Mouse (Mus musculus): ENCODE results near the gene Hoxd3. TPM values are rescaled to one million over a fixed set of nuclear protein-coding genes. Genes with fewer than 3 reads are reported as not detected.

The Hoxd3 gene
- polyA plus RNA-seq, 1 experiment from 2014 or later = 0.08 TPM

GRCm38 (mm10) chr2:74713239-74714150, 1.8 kb downstream of the Hoxd3 start:
- Histone ChIP-seq H3K27me3 (ENCODE audit: control insufficient read depth, insufficient read depth, low read length) (peaks cover 95% of the 10 kb centered on the region), H3K4me2 (ENCODE audit: low read depth, low read length, severe bottlenecking) (no peak overlapping the region), H3K9me3 (ENCODE audit: control insufficient read depth, low read length) (no peaks in the 10 kb centered on the region), H3K27ac (ENCODE audit: low read depth, low read length) (no peak overlapping the region), H3K36me3 (ENCODE audit: control insufficient read depth, insufficient read depth, low read length) (no peaks in the 10 kb centered on the region), H3K4me3 (ENCODE audit: low read depth, low read length) (no peak overlapping the region), H3K4me1 (replicated peaks; ENCODE audit: control insufficient read depth, insufficient read depth, low read length) (peaks cover 5% of the 10 kb centered on the region), H3K9ac (ENCODE audit: low read length) (no peak overlapping the region)
- no peak for ATAC-seq (replicated peaks; ENCODE audit: low FRiP score)
- WGBS = 5% methylated on average over 19 of the region's 19 CpGs
- DNase-seq (ENCODE audit: low spot score) = no peak

GRCm38 (mm10) chr2:74714156-74714789, 2.5 kb downstream of the Hoxd3 start:
- Histone ChIP-seq H3K4me1 (replicated peaks; ENCODE audit: control insufficient read depth, insufficient read depth, low read length) (peaks cover 5% of the 10 kb centered on the region), H3K27me3 (ENCODE audit: control insufficient read depth, insufficient read depth, low read length) (peaks cover 95% of the 10 kb centered on the region), H3K4me2 (ENCODE audit: low read depth, low read length, severe bottlenecking) (no peak overlapping the region), H3K9me3 (ENCODE audit: control insufficient read depth, low read length) (no peaks in the 10 kb centered on the region), H3K27ac (ENCODE audit: low read depth, low read length) (no peak overlapping the region), H3K4me3 (ENCODE audit: low read depth, low read length) (no peak overlapping the region), H3K36me3 (ENCODE audit: control insufficient read depth, insufficient read depth, low read length) (no peaks in the 10 kb centered on the region), H3K9ac (ENCODE audit: low read length) (no peak overlapping the region)
- 3% methylated on average over 18 of the region's 18 CpGs for WGBS
- ATAC-seq (replicated peaks; ENCODE audit: low FRiP score) (no peak), DNase-seq (ENCODE audit: low spot score) (no peak)

- no peak overlapping the region for H3K9ac ChIP-seq (ENCODE audit: low read length)
- no peak for ATAC-seq (replicated peaks; ENCODE audit: low FRiP score)
- no peak overlapping the region for H3K27ac ChIP-seq (ENCODE audit: low read depth, low read length)
- no peaks in the 10 kb centered on the region for H3K36me3 ChIP-seq (ENCODE audit: control insufficient read depth, insufficient read depth, low read length)
- H3K27me3 ChIP-seq (ENCODE audit: control insufficient read depth, insufficient read depth, low read length) = peaks cover 95% of the 10 kb centered on the region
- H3K9me3 ChIP-seq (ENCODE audit: control insufficient read depth, low read length) = no peaks in the 10 kb centered on the region
- WGBS = 1% methylated on average over 14 of the region's 14 CpGs
- H3K4me1 ChIP-seq (replicated peaks; ENCODE audit: control insufficient read depth, insufficient read depth, low read length) = peaks cover 5% of the 10 kb centered on the region
- no peak overlapping the region for H3K4me2 ChIP-seq (ENCODE audit: low read depth, low read length, severe bottlenecking)
- no peak overlapping the region for H3K4me3 ChIP-seq (ENCODE audit: low read depth, low read length)
- no peak for DNase-seq (ENCODE audit: low spot score)
Observed at GRCm38 (mm10) chr2:74714881-74715280, 3.2 kb downstream of the Hoxd3 start.

GRCm38 (mm10) chr2:74715504-74716241, 3.9 kb downstream of the Hoxd3 start:
- peaks cover 5% of the 10 kb centered on the region for H3K4me1 ChIP-seq (replicated peaks; ENCODE audit: control insufficient read depth, insufficient read depth, low read length)
- no peak overlapping the region for H3K27ac ChIP-seq (ENCODE audit: low read depth, low read length)
- peak; percentile 93 for DNase-seq (ENCODE audit: low spot score)
- WGBS = 1% methylated on average over 26 of the region's 26 CpGs
- no peak overlapping the region for H3K9ac ChIP-seq (ENCODE audit: low read length)
- ATAC-seq (replicated peaks; ENCODE audit: low FRiP score) = peak; percentile 72
- H3K9me3 ChIP-seq (ENCODE audit: control insufficient read depth, low read length) = no peaks in the 10 kb centered on the region
- H3K27me3 ChIP-seq (ENCODE audit: control insufficient read depth, insufficient read depth, low read length) = peaks cover 95% of the 10 kb centered on the region
- H3K4me3 ChIP-seq (ENCODE audit: low read depth, low read length) = peak overlapping the region; percentile 10; the same call in 1 of the 2 replicates
- peak overlapping the region; percentile 45 for H3K4me2 ChIP-seq (ENCODE audit: low read depth, low read length, severe bottlenecking)
- no peaks in the 10 kb centered on the region for H3K36me3 ChIP-seq (ENCODE audit: control insufficient read depth, insufficient read depth, low read length)

- Histone ChIP-seq H3K27me3 (ENCODE audit: control insufficient read depth, insufficient read depth, low read length) (peaks cover 99% of the 10 kb centered on the region), H3K4me1 (replicated peaks; ENCODE audit: control insufficient read depth, insufficient read depth, low read length) (no peaks in the 10 kb centered on the region), H3K27ac (ENCODE audit: low read depth, low read length) (no peak overlapping the region), H3K9me3 (ENCODE audit: control insufficient read depth, low read length) (no peaks in the 10 kb centered on the region), H3K9ac (ENCODE audit: low read length) (no peak overlapping the region), H3K4me3 (ENCODE audit: low read depth, low read length) (no peak overlapping the region), H3K4me2 (ENCODE audit: low read depth, low read length, severe bottlenecking) (no peak overlapping the region), H3K36me3 (ENCODE audit: control insufficient read depth, insufficient read depth, low read length) (no peaks in the 10 kb centered on the region)
- ATAC-seq (replicated peaks; ENCODE audit: low FRiP score) (no peak), DNase-seq (ENCODE audit: low spot score) (no peak)
- whole genome bisulfite sequencing = 9% methylated on average over 2 of the region's 2 CpGs
Observed at GRCm38 (mm10) chr2:74720384-74720783, 8.7 kb downstream of the Hoxd3 start.

- H3K4me2 ChIP-seq (ENCODE audit: low read depth, low read length, severe bottlenecking) = no peak overlapping the region
- no peak for DNase-seq (ENCODE audit: low spot score)
- H3K27ac ChIP-seq (ENCODE audit: low read depth, low read length) = no peak overlapping the region
- no peak overlapping the region for H3K4me3 ChIP-seq (ENCODE audit: low read depth, low read length)
- no peak overlapping the region for H3K9ac ChIP-seq (ENCODE audit: low read length)
- H3K27me3 ChIP-seq (ENCODE audit: control insufficient read depth, insufficient read depth, low read length) = peaks cover 99% of the 10 kb centered on the region
- H3K9me3 ChIP-seq (ENCODE audit: control insufficient read depth, low read length) = no peaks in the 10 kb centered on the region
- no peaks in the 10 kb centered on the region for H3K36me3 ChIP-seq (ENCODE audit: control insufficient read depth, insufficient read depth, low read length)
- 2% methylated on average over 5 of the region's 5 CpGs for WGBS
- no peaks in the 10 kb centered on the region for H3K4me1 ChIP-seq (replicated peaks; ENCODE audit: control insufficient read depth, insufficient read depth, low read length)
- no peak for ATAC-seq (replicated peaks; ENCODE audit: low FRiP score)
Observed at GRCm38 (mm10) chr2:74720955-74721491, 9.3 kb downstream of the Hoxd3 start.

- H3K9ac ChIP-seq (ENCODE audit: low read length) = no peak overlapping the region
- WGBS = 5% methylated on average over 6 of the region's 6 CpGs
- no peak overlapping the region for H3K4me3 ChIP-seq (ENCODE audit: low read depth, low read length)
- DNase-seq (ENCODE audit: low spot score) = no peak
- H3K4me2 ChIP-seq (ENCODE audit: low read depth, low read length, severe bottlenecking) = no peak overlapping the region
- no peak for ATAC-seq (replicated peaks; ENCODE audit: low FRiP score)
- peaks cover 99% of the 10 kb centered on the region for H3K27me3 ChIP-seq (ENCODE audit: control insufficient read depth, insufficient read depth, low read length)
- no peaks in the 10 kb centered on the region; the same call in 1 of the 2 replicates for H3K4me1 ChIP-seq (replicated peaks; ENCODE audit: control insufficient read depth, insufficient read depth, low read length)
- H3K9me3 ChIP-seq (ENCODE audit: control insufficient read depth, low read length) = no peaks in the 10 kb centered on the region
- H3K36me3 ChIP-seq (ENCODE audit: control insufficient read depth, insufficient read depth, low read length) = no peaks in the 10 kb centered on the region
- no peak overlapping the region for H3K27ac ChIP-seq (ENCODE audit: low read depth, low read length)
Observed at GRCm38 (mm10) chr2:74721882-74722281, 10.2 kb downstream of the Hoxd3 start.

GRCm38 (mm10) chr2:74722949-74723348, 11.2 kb downstream of the Hoxd3 start:
- peaks cover 99% of the 10 kb centered on the region for H3K27me3 ChIP-seq (ENCODE audit: control insufficient read depth, insufficient read depth, low read length)
- peaks cover 4% of the 10 kb centered on the region; the same call in 1 of the 2 replicates for H3K4me1 ChIP-seq (replicated peaks; ENCODE audit: control insufficient read depth, insufficient read depth, low read length)
- no peak overlapping the region for H3K27ac ChIP-seq (ENCODE audit: low read depth, low read length)
- no peak for DNase-seq (ENCODE audit: low spot score)
- no peak overlapping the region for H3K4me3 ChIP-seq (ENCODE audit: low read depth, low read length)
- under 1% methylated on average over 8 of the region's 8 CpGs for WGBS
- no peak overlapping the region for H3K9ac ChIP-seq (ENCODE audit: low read length)
- H3K9me3 ChIP-seq (ENCODE audit: control insufficient read depth, low read length) = no peaks in the 10 kb centered on the region
- ATAC-seq (replicated peaks; ENCODE audit: low FRiP score) = no peak
- no peak overlapping the region for H3K4me2 ChIP-seq (ENCODE audit: low read depth, low read length, severe bottlenecking)
- no peaks in the 10 kb centered on the region for H3K36me3 ChIP-seq (ENCODE audit: control insufficient read depth, insufficient read depth, low read length)

Data from forebrain, embryonic 11.5 days (tissue).